Mouse (Mus musculus): ENCODE data around the gene Zfp169. TPM values are rescaled to one million over a fixed set of nuclear protein-coding genes. Genes with fewer than 3 reads are reported as not detected.

Zfp169 gene
- polyA plus RNA-seq (2015; fragmentation: Nextera tagmentation; extraction: Ambion mirVana): 4.1 and 4.2 TPM in 2 replicates

GRCm38 (mm10) chr13:48513003-48513929, at the start of gene Zfp169, which contains the start of gene A830005F24Rik:
Gene Zfp169 (minus strand): TSS chr13:48513451.
Gene A830005F24Rik (plus strand): TSS chr13:48513570.
- Histone ChIP-seq H3K4me3 (ENCODE audit: low read length) (peak within 1 kb of the TSS; percentile 90), H3K27ac (ENCODE audit: low read length) (no peak within 1 kb of the TSS), H3K4me1 (ENCODE audit: insufficient read depth, low read length) (peaks cover 5% of the 10 kb centered on the region), H3K9me3 (ENCODE audit: low read length) (no peaks in the 10 kb centered on the region), H3K27me3 (ENCODE audit: insufficient read depth, low read length) (no peaks in the 10 kb centered on the region), H3K4me2 (replicated peaks; ENCODE audit: low read depth, low read length) (peak within 1 kb of the TSS; percentile 77), H3K36me3 (ENCODE audit: insufficient read depth, low read length) (no peaks in the 10 kb centered on the region), H3K9ac (replicated peaks; ENCODE audit: low read length) (peak within 1 kb of the TSS; percentile 88)
- 2% methylated on average over 34 of the region's 34 CpGs for WGBS
- ATAC-seq (ENCODE audit: low FRiP score, low TSS enrichment): peak; percentile 100

DNA sequence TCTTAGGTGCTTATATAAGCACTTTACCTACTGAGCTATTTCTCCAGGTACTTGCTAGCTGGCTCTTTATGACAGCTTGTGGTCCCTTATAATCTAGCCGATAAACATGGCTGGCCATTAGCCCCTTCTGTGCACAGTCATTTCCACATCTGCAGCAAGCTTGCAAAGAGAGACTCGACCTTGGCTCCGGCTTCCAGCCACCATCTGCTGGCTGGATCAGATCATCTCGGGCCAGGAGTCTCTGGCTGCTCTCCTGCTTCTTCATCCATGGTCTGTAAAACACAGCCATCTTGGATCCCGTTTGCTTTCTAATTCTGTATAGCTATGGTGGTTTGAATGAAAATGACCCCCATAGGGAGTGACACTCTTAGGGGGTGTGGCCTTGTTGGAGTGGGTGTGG, 49.1 kb upstream of the Zfp169 start:
- WGBS: 88% methylated on average over 5 of the region's 5 CpGs
- H3K36me3 ChIP-seq (ENCODE audit: insufficient read depth, low read length): no peaks in the 10 kb centered on the region
- no peak for ATAC-seq (ENCODE audit: low FRiP score, low TSS enrichment)

DNA sequence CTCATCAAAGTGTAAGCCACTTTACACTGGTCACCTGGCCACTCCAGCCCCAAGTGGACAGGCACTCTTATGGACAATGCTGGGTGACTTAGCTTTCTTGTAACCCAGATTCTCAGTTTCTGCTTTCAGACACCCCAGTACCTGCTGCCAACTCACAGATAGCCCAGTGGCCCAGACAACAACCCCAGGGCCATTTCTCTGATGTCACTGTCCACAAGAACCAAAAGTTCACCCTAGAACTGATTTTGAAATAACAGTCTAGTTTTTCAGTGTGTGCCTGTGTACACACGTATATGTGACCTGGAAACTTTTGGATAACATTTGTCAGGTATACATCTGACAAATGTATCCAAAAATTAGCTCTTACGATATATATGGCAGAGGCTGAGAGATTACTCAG, 48.2 kb upstream of the Zfp169 start:
- WGBS: 93% methylated on average over 2 of the region's 2 CpGs
- Histone ChIP-seq H3K9ac (replicated peaks; ENCODE audit: low read length) (no peak overlapping the region), H3K4me1 (ENCODE audit: insufficient read depth, low read length) (peaks cover 8% of the 10 kb centered on the region; the same call in 1 of the 2 replicates), H3K27me3 (ENCODE audit: insufficient read depth, low read length) (no peaks in the 10 kb centered on the region), H3K36me3 (ENCODE audit: insufficient read depth, low read length) (no peaks in the 10 kb centered on the region), H3K27ac (ENCODE audit: low read length) (no peak overlapping the region), H3K4me3 (ENCODE audit: low read length) (no peak overlapping the region), H3K4me2 (replicated peaks; ENCODE audit: low read depth, low read length) (no peak overlapping the region), H3K9me3 (ENCODE audit: low read length) (no peaks in the 10 kb centered on the region)
- ATAC-seq (ENCODE audit: low FRiP score, low TSS enrichment): no peak

More for the DNA sequence above, 49.1 kb upstream of the Zfp169 start:
- H3K4me2 ChIP-seq (replicated peaks; ENCODE audit: low read depth, low read length): no peak overlapping the region
- H3K9ac ChIP-seq (replicated peaks; ENCODE audit: low read length): no peak overlapping the region
- H3K4me3 ChIP-seq (ENCODE audit: low read length): no peak overlapping the region
- no peak overlapping the region for H3K27ac ChIP-seq (ENCODE audit: low read length)
- H3K4me1 ChIP-seq (ENCODE audit: insufficient read depth, low read length): peaks cover 9% of the 10 kb centered on the region; the same call in 1 of the 2 replicates
- H3K27me3 ChIP-seq (ENCODE audit: insufficient read depth, low read length): no peaks in the 10 kb centered on the region
- H3K9me3 ChIP-seq (ENCODE audit: low read length): no peaks in the 10 kb centered on the region

DNA sequence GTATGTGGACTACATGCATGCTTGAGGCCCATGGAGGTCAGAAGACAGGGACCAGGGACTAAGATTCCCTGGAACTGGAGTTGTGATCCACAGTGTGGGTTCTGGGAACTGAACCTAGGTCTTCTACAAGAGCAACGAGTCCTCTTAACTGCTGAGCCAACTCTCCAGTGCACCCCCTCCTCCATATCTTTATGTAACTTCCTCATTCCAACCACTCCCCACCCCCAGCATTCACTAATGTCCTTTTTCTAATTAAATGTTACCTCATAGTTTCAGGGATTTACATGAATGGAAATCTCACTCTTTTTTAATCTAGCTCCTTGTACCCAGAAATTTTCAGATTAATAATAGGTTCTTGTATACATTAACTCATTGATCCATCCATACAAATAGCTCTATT, 42.7 kb upstream of the Zfp169 start:
- H3K4me2 ChIP-seq (replicated peaks; ENCODE audit: low read depth, low read length): no peak overlapping the region
- peaks cover 11% of the 10 kb centered on the region; the same call in 1 of the 2 replicates for H3K4me1 ChIP-seq (ENCODE audit: insufficient read depth, low read length)
- H3K27me3 ChIP-seq (ENCODE audit: insufficient read depth, low read length): no peaks in the 10 kb centered on the region
- H3K27ac ChIP-seq (ENCODE audit: low read length): no peak overlapping the region
- H3K9ac ChIP-seq (replicated peaks; ENCODE audit: low read length): no peak overlapping the region
- WGBS: 75% methylated on average over 1 of the region's 1 CpGs
- no peak for ATAC-seq (ENCODE audit: low FRiP score, low TSS enrichment)
- no peak overlapping the region for H3K4me3 ChIP-seq (ENCODE audit: low read length)
- no peaks in the 10 kb centered on the region for H3K36me3 ChIP-seq (ENCODE audit: insufficient read depth, low read length)
- H3K9me3 ChIP-seq (ENCODE audit: low read length): no peaks in the 10 kb centered on the region

DNA sequence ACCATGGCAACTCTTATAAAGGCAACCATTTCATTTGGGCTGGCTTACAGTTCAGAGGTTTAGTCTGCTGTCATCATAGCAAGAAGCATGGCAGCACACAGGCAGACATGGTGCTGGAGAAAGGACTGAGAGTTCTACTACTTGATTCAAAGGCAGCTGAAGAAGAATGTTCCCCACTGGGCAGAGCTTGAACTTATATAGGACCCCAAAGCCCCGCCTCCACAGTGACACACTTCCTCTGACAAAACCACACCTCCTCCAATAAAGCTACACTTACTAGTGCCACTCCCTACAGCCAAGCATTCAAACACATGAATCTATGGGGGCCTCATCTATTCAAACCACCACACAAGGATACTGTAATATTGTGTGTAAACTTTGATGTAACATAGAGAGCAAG, 41.3 kb upstream of the Zfp169 start:
- WGBS: 79% methylated on average over 1 of the region's 1 CpGs
- Histone ChIP-seq H3K36me3 (ENCODE audit: insufficient read depth, low read length) (no peaks in the 10 kb centered on the region), H3K4me1 (ENCODE audit: insufficient read depth, low read length) (peaks cover 11% of the 10 kb centered on the region; the same call in 1 of the 2 replicates), H3K9ac (replicated peaks; ENCODE audit: low read length) (no peak overlapping the region), H3K4me2 (replicated peaks; ENCODE audit: low read depth, low read length) (no peak overlapping the region), H3K9me3 (ENCODE audit: low read length) (no peaks in the 10 kb centered on the region), H3K27me3 (ENCODE audit: insufficient read depth, low read length) (no peaks in the 10 kb centered on the region), H3K4me3 (ENCODE audit: low read length) (no peak overlapping the region), H3K27ac (ENCODE audit: low read length) (no peak overlapping the region)
- ATAC-seq (ENCODE audit: low FRiP score, low TSS enrichment): no peak

- H3K4me2 ChIP-seq (replicated peaks; ENCODE audit: low read depth, low read length): no peak overlapping the region
- H3K27ac ChIP-seq (ENCODE audit: low read length): peak overlapping the region; percentile 34; the same call in 1 of the 2 replicates
- H3K9me3 ChIP-seq (ENCODE audit: low read length): no peaks in the 10 kb centered on the region
- no peak for ATAC-seq (ENCODE audit: low FRiP score, low TSS enrichment)
- H3K4me1 ChIP-seq (ENCODE audit: insufficient read depth, low read length): peaks cover 11% of the 10 kb centered on the region; the same call in 1 of the 2 replicates
- no peak overlapping the region for H3K4me3 ChIP-seq (ENCODE audit: low read length)
- 64% methylated on average over 5 of the region's 5 CpGs for WGBS
- no peak overlapping the region for H3K9ac ChIP-seq (replicated peaks; ENCODE audit: low read length)
- no peaks in the 10 kb centered on the region for H3K36me3 ChIP-seq (ENCODE audit: insufficient read depth, low read length)
- no peaks in the 10 kb centered on the region for H3K27me3 ChIP-seq (ENCODE audit: insufficient read depth, low read length)
Observed at GRCm38 (mm10) chr13:48553511-48553910, 40.3 kb upstream of the Zfp169 start.

DNA sequence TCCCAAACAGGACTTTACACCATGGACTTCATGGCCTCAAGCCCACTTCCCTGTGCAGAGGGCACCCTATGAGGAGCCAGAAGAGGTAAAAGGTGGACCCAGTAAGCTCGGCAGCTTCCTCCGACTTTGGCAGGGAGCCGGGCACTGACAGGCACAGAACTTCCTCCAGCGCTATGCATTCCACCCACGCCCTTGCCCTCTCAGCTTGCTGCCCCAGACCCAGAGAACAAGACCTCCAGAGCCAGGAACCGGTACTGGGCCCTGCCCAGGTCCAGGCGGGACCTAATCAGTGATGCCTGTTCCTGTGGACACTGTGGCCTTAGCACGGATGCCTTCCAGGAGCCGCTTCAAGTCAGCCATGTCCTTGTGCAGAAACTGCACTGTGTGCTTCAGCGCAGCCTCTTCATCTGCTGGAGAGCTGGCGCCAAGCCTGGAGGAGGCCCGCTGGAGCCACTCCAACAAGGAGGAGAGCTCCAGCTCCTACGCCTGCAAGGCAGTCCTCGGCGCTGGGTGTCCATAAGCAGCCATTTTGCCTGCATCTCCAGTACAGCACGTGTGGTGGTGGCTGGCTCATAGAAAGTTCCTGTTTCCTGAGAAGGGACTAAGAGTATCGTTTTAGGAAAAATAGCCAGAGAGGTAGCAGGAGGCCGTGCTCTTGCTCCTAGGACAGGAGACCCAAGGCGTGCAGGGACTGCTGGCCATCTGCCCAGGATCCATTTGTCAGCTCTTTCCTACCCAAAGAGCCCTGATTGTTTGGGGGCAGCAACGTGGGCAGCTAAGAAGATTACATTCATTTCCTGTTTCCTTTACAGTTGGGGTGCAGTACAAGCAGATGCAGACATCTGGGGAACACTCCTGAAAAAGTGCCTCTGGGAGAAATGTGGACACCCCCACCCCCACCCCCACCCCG, 39.2 kb upstream of the Zfp169 start:
- ATAC-seq (ENCODE audit: low FRiP score, low TSS enrichment): peak; percentile 87
- H3K4me2 ChIP-seq (replicated peaks; ENCODE audit: low read depth, low read length): peak overlapping the region; percentile 49
- H3K4me3 ChIP-seq (ENCODE audit: low read length): peak overlapping the region; percentile 24
- H3K9ac ChIP-seq (replicated peaks; ENCODE audit: low read length): peak overlapping the region; percentile 62
- H3K9me3 ChIP-seq (ENCODE audit: low read length): no peaks in the 10 kb centered on the region
- H3K4me1 ChIP-seq (ENCODE audit: insufficient read depth, low read length): peaks cover 11% of the 10 kb centered on the region; the same call in 1 of the 2 replicates
- peak overlapping the region; percentile 91 for H3K27ac ChIP-seq (ENCODE audit: low read length)
- no peaks in the 10 kb centered on the region for H3K27me3 ChIP-seq (ENCODE audit: insufficient read depth, low read length)
- no peaks in the 10 kb centered on the region for H3K36me3 ChIP-seq (ENCODE audit: insufficient read depth, low read length)
- 59% methylated on average over 21 of the region's 21 CpGs for WGBS

- Histone ChIP-seq H3K27me3 (ENCODE audit: insufficient read depth, low read length) (no peaks in the 10 kb centered on the region), H3K27ac (ENCODE audit: low read length) (no peak overlapping the region), H3K9ac (replicated peaks; ENCODE audit: low read length) (no peak overlapping the region), H3K36me3 (ENCODE audit: insufficient read depth, low read length) (no peaks in the 10 kb centered on the region), H3K4me2 (replicated peaks; ENCODE audit: low read depth, low read length) (no peak overlapping the region), H3K4me1 (ENCODE audit: insufficient read depth, low read length) (peaks cover 26% of the 10 kb centered on the region), H3K4me3 (ENCODE audit: low read length) (no peak overlapping the region), H3K9me3 (ENCODE audit: low read length) (no peaks in the 10 kb centered on the region)
- no peak for ATAC-seq (ENCODE audit: low FRiP score, low TSS enrichment)
- WGBS: 91% methylated on average over 5 of the region's 5 CpGs
Observed at GRCm38 (mm10) chr13:48548296-48548695, 35.0 kb upstream of the Zfp169 start.

DNA sequence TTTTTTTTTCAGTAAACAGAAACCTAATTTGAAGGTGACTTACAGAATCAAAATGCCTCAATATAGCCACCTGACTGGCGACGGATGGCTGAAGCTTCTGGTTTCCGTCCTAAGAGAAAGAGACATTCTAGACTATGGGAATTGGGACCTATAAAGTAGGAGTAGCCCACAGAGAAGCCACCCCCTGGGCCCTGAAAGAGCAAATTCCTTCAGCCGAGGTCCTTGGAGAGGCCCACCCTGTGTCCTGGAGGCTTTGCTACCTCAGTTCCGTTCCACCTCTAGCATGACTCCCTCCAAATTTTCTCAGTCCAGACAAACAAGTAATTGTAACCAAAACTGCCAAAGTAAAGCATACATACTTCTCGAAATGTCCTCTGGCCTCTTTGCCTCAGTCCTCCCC, 34.4 kb upstream of the Zfp169 start:
- Histone ChIP-seq H3K4me1 (ENCODE audit: insufficient read depth, low read length) (peaks cover 21% of the 10 kb centered on the region), H3K27ac (ENCODE audit: low read length) (no peak overlapping the region), H3K9me3 (ENCODE audit: low read length) (no peaks in the 10 kb centered on the region), H3K9ac (replicated peaks; ENCODE audit: low read length) (no peak overlapping the region), H3K4me3 (ENCODE audit: low read length) (no peak overlapping the region), H3K4me2 (replicated peaks; ENCODE audit: low read depth, low read length) (no peak overlapping the region), H3K36me3 (ENCODE audit: insufficient read depth, low read length) (no peaks in the 10 kb centered on the region), H3K27me3 (ENCODE audit: insufficient read depth, low read length) (no peaks in the 10 kb centered on the region)
- WGBS: 90% methylated on average over 6 of the region's 6 CpGs
- no peak for ATAC-seq (ENCODE audit: low FRiP score, low TSS enrichment)
